Mouse (Mus musculus) ES-E14 (cell line): Measurements from ENCODE around the gene Copg1.

Source experiments
- CHD2 ChIP-seq: IDR thresholded peaks from 2 replicates; pipeline ENCODE4 v1.6.1; 2014; ENCODE audit warnings: mild to moderate bottlenecking, low read depth, low read length, inconsistent platforms
- HCFC1 ChIP-seq: IDR thresholded peaks from 2 replicates; pipeline ENCODE4 v1.6.1; 2012; ENCODE audit warnings: low read length, inconsistent platforms, borderline replicate concordance; ENCODE audit not compliant: insufficient read depth
- ZC3H11A ChIP-seq: IDR thresholded peaks from 2 replicates; pipeline ENCODE4 v1.6.1; 2012; ENCODE audit warnings: low read depth, mild to moderate bottlenecking, inconsistent platforms, low read length, borderline replicate concordance
- ZNF384 ChIP-seq: IDR thresholded peaks from 2 replicates; pipeline ENCODE4 v1.6.1; 2012; ENCODE audit warnings: low read depth, low read length, inconsistent platforms

GRCm38 (mm10) chr6:87886721-87887120, 893 bp upstream of the Copg1 start:
- TF ChIP-seq HCFC1: no peak
- no peak for TF ChIP-seq ZC3H11A
- TF ChIP-seq ZNF384: no peak
- TF ChIP-seq CHD2: no peak
